9 mouse cellular contexts compared by ENCODE assay signal in the genomic region with DNA sequence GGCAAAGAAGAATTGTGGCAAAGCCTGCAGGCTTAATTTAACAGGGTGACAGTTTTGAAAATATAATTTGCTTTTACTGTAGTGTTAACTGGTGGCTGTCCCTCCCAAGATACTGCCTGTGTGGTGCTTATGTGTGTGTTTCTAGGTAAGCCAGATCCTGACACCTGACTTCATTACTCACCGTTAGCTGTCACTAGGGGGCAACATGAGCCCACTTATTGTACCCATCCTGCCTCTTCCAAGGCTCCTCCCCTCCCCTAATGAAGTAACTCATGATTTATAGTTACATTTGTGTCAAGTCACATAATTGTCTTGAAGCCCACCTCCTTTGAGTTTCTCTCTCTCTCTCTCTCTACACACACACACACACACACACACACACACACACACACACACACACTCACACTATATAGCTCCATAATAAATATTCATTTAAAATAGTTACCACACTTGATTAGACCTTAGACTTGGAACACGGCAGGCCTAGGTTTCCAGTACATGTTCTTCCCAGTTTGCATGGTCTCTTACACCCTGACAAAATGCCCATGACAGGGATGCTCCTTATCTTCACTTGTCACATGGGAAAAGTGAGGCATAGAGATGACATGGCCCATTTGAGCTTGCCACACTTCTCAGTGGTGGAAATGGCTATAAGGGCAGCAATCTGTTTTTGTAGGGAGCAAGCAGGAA.
A peak's percentile ranks its signal among the peaks of the same experiment; 100 is the strongest.
DNase-seq lines count a peak whose midpoint lies in the region; ATAC-seq lines count a peak whose summit lies in the region.
"Had no signal": no experiment of that assay in that cellular context is flagged by ENCODE, and none has a peak within 500 bp of the region (broad histone marks: within the 10 kb centered on the region; RNA-seq: fewer than 3 reads in every experiment).

No protein-coding gene starts in this region.

- no peak overlapping the region for H3K4me3 ChIP-seq in hindbrain, embryonic 15.5 days
- H3K4me3 ChIP-seq in neural tube, embryonic 13.5 days: no peak overlapping the region
- H3K4me3 ChIP-seq: megakaryocyte, embryonic 14.5 days had no signal

- H3K36me3 ChIP-seq in hindbrain, embryonic 15.5 days: no peaks in the 10 kb centered on the region
- no peaks in the 10 kb centered on the region for H3K36me3 ChIP-seq in neural tube, embryonic 13.5 days

- no peaks in the 10 kb centered on the region for H3K9me3 ChIP-seq in hindbrain, embryonic 15.5 days
- H3K9me3 ChIP-seq in neural tube, embryonic 13.5 days: no peaks in the 10 kb centered on the region

- no peaks in the 10 kb centered on the region for H3K4me1 ChIP-seq in hindbrain, embryonic 15.5 days (replicated peaks)
- H3K4me1 ChIP-seq in neural tube, embryonic 13.5 days (replicated peaks): no peaks in the 10 kb centered on the region
- H3K4me1 ChIP-seq: megakaryocyte, embryonic 14.5 days had no signal

- 38% methylated on average over 2 of the region's 2 CpGs for WGBS in hindbrain, embryonic 15.5 days
- 41% methylated on average over 2 of the region's 2 CpGs for WGBS in neural tube, embryonic 13.5 days

- H3K27ac ChIP-seq in hindbrain, embryonic 15.5 days (replicated peaks): no peak overlapping the region
- H3K27ac ChIP-seq in neural tube, embryonic 13.5 days (replicated peaks): no peak overlapping the region

- no peak overlapping the region for H3K4me2 ChIP-seq in hindbrain, embryonic 15.5 days
- no peak overlapping the region for H3K4me2 ChIP-seq in neural tube, embryonic 13.5 days

- no peak overlapping the region for H3K9ac ChIP-seq in hindbrain, embryonic 15.5 days
- H3K9ac ChIP-seq in neural tube, embryonic 13.5 days: no peak overlapping the region

- no peaks in the 10 kb centered on the region for H3K27me3 ChIP-seq in hindbrain, embryonic 15.5 days
- H3K27me3 ChIP-seq in neural tube, embryonic 13.5 days: no peaks in the 10 kb centered on the region
- H3K27me3 ChIP-seq: megakaryocyte, embryonic 14.5 days had no signal

- peak; percentile 36 for DNase-seq in left cerebral cortex, adult 11 months (ENCODE audit: low spot score)
- no peak for DNase-seq in left cerebral cortex, adult 8-10 months (ENCODE audit: low spot score in 2 of 2)
- peak; percentile 69 for DNase-seq in embryo, embryonic 10.5 days (ENCODE audit: low spot score)
- DNase-seq in thymus, adult 18-20 months: no peak
- DNase-seq in urinary bladder, adult 2 months (ENCODE audit: low spot score): no peak
- DNase-seq in cerebellum, adult 11 months: no peak

- ATAC-seq in hindbrain, embryonic 15.5 days (ENCODE audit: low FRiP score, low read depth): peak; percentile 89
- ATAC-seq in neural tube, embryonic 13.5 days (ENCODE audit: low read depth): peak; percentile 74; the same call in 1 of the 2 replicates

Comparison
In these comparisons a context has a peak if more than half of its experiments do, and no peak if none do; other contexts are left out.
1. DNase-seq: peak in left cerebral cortex, adult 11 months (single experiment) and embryo, embryonic 10.5 days (single experiment); none in left cerebral cortex, adult 8-10 months (0 of 2), thymus, adult 18-20 months (0 of 2), urinary bladder, adult 2 months (single experiment) and cerebellum, adult 11 months (single experiment).